Mouse (Mus musculus) frontal cortex, postnatal 36 days (tissue): Measurements from ENCODE around the gene Olfr1360.

Source experiments
- DNase-seq, 2 experiments: peaks; one replicate each; pipeline ENCODE4 v3.0.0; 2022; ENCODE audit warnings: low spot score in 2 of 2

Olfr1360 gene

GRCm38 (mm10) chr13:21642418-21642817, 34.8 kb downstream of the Olfr1360 start, which contains the start of gene Olfr11:
Gene Olfr11 (minus strand): TSS chr13:21642518.
- no peak for DNase-seq
